Mouse (Mus musculus): Measurements from ENCODE around the gene Slc26a8. TPM values are rescaled to one million over a fixed set of nuclear protein-coding genes. Genes with fewer than 3 reads are reported as not detected.

The Slc26a8 gene
- polyA plus RNA-seq, 1 experiment from 2014 or later = 0.91 TPM

DNA sequence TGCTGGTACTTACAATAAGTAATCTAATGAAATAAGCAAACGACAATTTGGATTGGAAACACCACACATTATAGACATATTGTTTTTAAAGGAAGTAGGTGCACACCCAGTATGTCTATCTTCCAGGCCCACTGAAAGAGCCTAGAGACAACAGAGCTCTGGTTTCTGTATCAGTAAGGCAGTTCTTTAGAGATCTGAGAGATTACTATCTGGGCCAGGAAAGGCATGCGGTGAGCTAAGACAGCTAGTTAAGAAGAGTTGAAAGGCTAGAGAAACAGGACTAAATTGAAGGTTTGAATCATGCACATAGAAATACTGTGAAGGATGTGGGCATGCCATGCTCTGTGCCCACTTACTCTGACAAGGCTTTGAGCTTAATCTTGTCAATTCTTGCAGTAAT lies 77.4 kb downstream of the Slc26a8 start:
- H3K36me3 ChIP-seq = peaks cover 21% of the 10 kb centered on the region
- H3K9me3 ChIP-seq = no peaks in the 10 kb centered on the region
- no peak overlapping the region for H3K27ac ChIP-seq (replicated peaks)
- no peaks in the 10 kb centered on the region for H3K4me1 ChIP-seq
- H3K4me3 ChIP-seq = no peak overlapping the region
- no peaks in the 10 kb centered on the region for H3K27me3 ChIP-seq
- no peak overlapping the region for H3K4me2 ChIP-seq (replicated peaks)
- ATAC-seq (ENCODE audit: low FRiP score, low read depth) = no peak
- no peak overlapping the region for H3K9ac ChIP-seq (replicated peaks)
- 89% methylated on average over 2 of the region's 2 CpGs for whole genome bisulfite sequencing

GRCm38 (mm10) chr17:28609543-28609942 lies 80.5 kb downstream of the Slc26a8 start:
- H3K36me3 ChIP-seq = peaks cover 38% of the 10 kb centered on the region
- H3K9ac ChIP-seq (replicated peaks) = no peak overlapping the region

GRCm38 (mm10) chr17:28601557-28602250 lies 88.3 kb downstream of the Slc26a8 start:
- Histone ChIP-seq H3K4me2 (replicated peaks) (no peak overlapping the region), H3K9ac (replicated peaks) (no peak overlapping the region), H3K4me3 (no peak overlapping the region), H3K36me3 (peaks cover 89% of the 10 kb centered on the region), H3K9me3 (no peaks in the 10 kb centered on the region), H3K27me3 (no peaks in the 10 kb centered on the region), H3K27ac (replicated peaks) (no peak overlapping the region), H3K4me1 (no peaks in the 10 kb centered on the region)
- 88% methylated on average over 9 of the region's 9 CpGs for WGBS
- no peak for ATAC-seq (ENCODE audit: low FRiP score, low read depth)

More at GRCm38 (mm10) chr17:28609543-28609942, 80.5 kb downstream of the Slc26a8 start:
- Histone ChIP-seq H3K4me2 (replicated peaks) (no peak overlapping the region), H3K27me3 (no peaks in the 10 kb centered on the region), H3K4me3 (no peak overlapping the region), H3K27ac (replicated peaks) (no peak overlapping the region), H3K4me1 (no peaks in the 10 kb centered on the region), H3K9me3 (no peaks in the 10 kb centered on the region)
- no peak for ATAC-seq (ENCODE audit: low FRiP score, low read depth)
- WGBS = 83% methylated on average over 3 of the region's 3 CpGs

DNA sequence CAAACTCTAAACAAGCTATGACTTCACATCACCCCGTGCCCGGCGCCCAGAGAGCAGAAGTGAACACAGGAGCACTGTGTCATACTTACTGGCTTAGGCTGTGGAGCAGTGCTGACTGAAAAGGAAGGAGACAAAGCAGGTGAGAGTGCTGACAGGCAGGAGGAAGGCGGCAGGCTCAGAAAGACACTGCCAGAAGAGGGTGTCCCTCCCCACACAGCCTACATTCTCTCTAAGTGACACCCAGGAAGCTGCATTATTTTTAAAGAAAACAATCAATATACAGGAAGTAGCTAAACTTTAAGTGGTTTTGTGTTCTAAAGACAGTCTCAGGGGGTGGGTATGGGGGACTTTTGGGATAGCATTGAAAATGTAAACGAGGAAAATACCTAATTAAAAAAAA lies 89.3 kb downstream of the Slc26a8 start:
- WGBS = 93% methylated on average over 5 of the region's 5 CpGs
- peaks cover 89% of the 10 kb centered on the region for H3K36me3 ChIP-seq
- H3K4me1 ChIP-seq = no peaks in the 10 kb centered on the region
- H3K27me3 ChIP-seq = no peaks in the 10 kb centered on the region
- no peak overlapping the region for H3K27ac ChIP-seq (replicated peaks)
- no peak for ATAC-seq (ENCODE audit: low FRiP score, low read depth)
- no peak overlapping the region for H3K9ac ChIP-seq (replicated peaks)
- H3K4me3 ChIP-seq = no peak overlapping the region
- H3K4me2 ChIP-seq (replicated peaks) = no peak overlapping the region
- H3K9me3 ChIP-seq = no peaks in the 10 kb centered on the region

GRCm38 (mm10) chr17:28593965-28594364 lies 96.1 kb downstream of the Slc26a8 start:
- Histone ChIP-seq H3K27me3 (no peaks in the 10 kb centered on the region), H3K27ac (replicated peaks) (no peak overlapping the region; the same call in 1 of the 2 replicates), H3K9ac (replicated peaks) (no peak overlapping the region), H3K9me3 (no peaks in the 10 kb centered on the region), H3K4me1 (no peaks in the 10 kb centered on the region), H3K4me3 (no peak overlapping the region), H3K4me2 (replicated peaks) (no peak overlapping the region), H3K36me3 (peaks cover 92% of the 10 kb centered on the region)
- no peak for ATAC-seq (ENCODE audit: low FRiP score, low read depth)
- WGBS = 83% methylated on average over 4 of the region's 4 CpGs

GRCm38 (mm10) chr17:28592998-28593397 lies 97.0 kb downstream of the Slc26a8 start:
- Histone ChIP-seq H3K4me3 (no peak overlapping the region), H3K27ac (replicated peaks) (no peak overlapping the region), H3K9ac (replicated peaks) (no peak overlapping the region), H3K36me3 (peaks cover 94% of the 10 kb centered on the region), H3K4me2 (replicated peaks) (no peak overlapping the region), H3K27me3 (no peaks in the 10 kb centered on the region), H3K4me1 (no peaks in the 10 kb centered on the region), H3K9me3 (no peaks in the 10 kb centered on the region)
- 30% methylated on average over 4 of the region's 4 CpGs for WGBS
- no peak for ATAC-seq (ENCODE audit: low FRiP score, low read depth)

DNA sequence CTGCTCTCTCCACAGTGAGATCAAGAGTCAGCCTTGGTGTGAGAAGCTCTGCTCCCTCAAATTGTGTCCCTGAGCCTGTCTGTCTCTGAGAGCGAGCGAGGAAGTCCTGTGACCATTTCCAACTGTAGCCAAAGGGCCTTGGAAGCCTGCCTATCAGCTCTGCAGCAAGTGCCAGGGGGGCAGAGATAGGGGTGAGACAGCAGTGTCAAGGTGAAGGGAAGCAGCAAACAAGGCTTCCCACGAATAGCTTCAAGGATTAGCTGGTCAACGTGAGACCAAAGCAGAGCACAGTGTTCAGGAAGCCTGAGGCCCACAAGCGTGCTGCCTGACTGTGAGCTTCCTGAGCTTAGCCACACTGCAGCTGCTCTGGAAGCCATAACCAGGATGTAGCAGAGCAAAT lies 98.6 kb downstream of the Slc26a8 start:
- no peak overlapping the region for H3K4me2 ChIP-seq (replicated peaks)
- no peaks in the 10 kb centered on the region for H3K9me3 ChIP-seq
- H3K27ac ChIP-seq (replicated peaks) = no peak overlapping the region
- ATAC-seq (ENCODE audit: low FRiP score, low read depth) = no peak
- WGBS = 95% methylated on average over 5 of the region's 5 CpGs
- H3K4me1 ChIP-seq = no peaks in the 10 kb centered on the region
- no peak overlapping the region for H3K9ac ChIP-seq (replicated peaks)
- H3K36me3 ChIP-seq = peaks cover 91% of the 10 kb centered on the region
- H3K4me3 ChIP-seq = no peak overlapping the region
- no peaks in the 10 kb centered on the region for H3K27me3 ChIP-seq

DNA sequence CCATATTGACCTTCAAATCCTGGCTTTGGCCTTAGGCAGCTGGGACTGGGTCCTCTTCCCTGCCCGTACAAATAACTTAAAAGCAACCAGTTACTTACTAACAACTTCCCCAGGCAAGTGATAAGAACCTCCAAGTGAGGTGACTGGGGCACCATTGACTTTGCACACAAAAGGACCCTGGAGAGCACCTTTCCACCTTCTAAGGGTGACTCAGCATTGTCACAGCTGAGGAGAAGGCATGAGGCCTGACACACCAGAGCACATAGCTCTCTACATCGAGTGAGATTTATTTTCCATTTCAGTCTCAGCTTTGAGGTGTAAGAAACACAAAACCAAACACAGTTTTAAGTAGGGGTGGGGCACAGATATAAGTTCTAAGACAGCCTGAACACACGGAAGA lies 99.4 kb downstream of the Slc26a8 start:
- no peak for ATAC-seq (ENCODE audit: low FRiP score, low read depth)
- no peaks in the 10 kb centered on the region for H3K4me1 ChIP-seq
- no peak overlapping the region for H3K27ac ChIP-seq (replicated peaks)
- H3K27me3 ChIP-seq = no peaks in the 10 kb centered on the region
- WGBS = 89% methylated on average over 3 of the region's 3 CpGs
- H3K9ac ChIP-seq (replicated peaks) = no peak overlapping the region
- H3K4me3 ChIP-seq = no peak overlapping the region
- H3K36me3 ChIP-seq = peaks cover 82% of the 10 kb centered on the region
- no peaks in the 10 kb centered on the region for H3K9me3 ChIP-seq
- H3K4me2 ChIP-seq (replicated peaks) = no peak overlapping the region

DNA sequence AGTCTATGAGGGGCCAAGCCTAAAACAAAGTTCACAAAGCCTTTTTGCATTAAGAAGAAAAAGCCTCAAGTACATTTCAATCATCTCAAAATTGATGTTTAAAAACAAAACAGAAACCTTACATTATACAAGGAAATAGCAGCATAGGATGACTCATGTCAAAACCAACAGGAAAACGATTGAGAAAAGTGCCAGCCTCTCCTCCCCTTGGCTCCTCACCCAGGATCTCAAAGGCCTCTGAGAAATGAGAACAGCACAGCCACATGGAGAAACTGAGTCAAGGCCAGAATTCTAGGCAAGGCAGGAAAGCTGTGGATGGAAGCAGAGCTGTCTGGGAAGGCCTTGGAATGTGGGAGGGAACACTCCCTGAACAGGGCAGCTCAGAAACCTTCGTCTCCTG lies 101.4 kb downstream of the Slc26a8 start:
- H3K4me3 ChIP-seq = no peak overlapping the region
- ATAC-seq (ENCODE audit: low FRiP score, low read depth) = no peak
- no peak overlapping the region for H3K4me2 ChIP-seq (replicated peaks)
- peaks cover 65% of the 10 kb centered on the region for H3K36me3 ChIP-seq
- no peaks in the 10 kb centered on the region for H3K9me3 ChIP-seq
- no peaks in the 10 kb centered on the region for H3K4me1 ChIP-seq
- 91% methylated on average over 2 of the region's 2 CpGs for WGBS
- no peaks in the 10 kb centered on the region for H3K27me3 ChIP-seq
- H3K9ac ChIP-seq (replicated peaks) = no peak overlapping the region
- no peak overlapping the region for H3K27ac ChIP-seq (replicated peaks)

Other genes starting within 250 kb of the Slc26a8 start
- gene Fkbp5, start 172.7 kb downstream of the Slc26a8 start, polyA plus RNA-seq (2016; fragmentation: Nextera tagmentation; extraction: Ambion mirVana) = 32.7 and 38.2 TPM in 2 replicates
- gene Armc12, start 159.4 kb downstream of the Slc26a8 start, polyA plus RNA-seq (2016; fragmentation: Nextera tagmentation; extraction: Ambion mirVana) = not detected in 2 replicates
- not detected in 2 replicates for gene Clpsl2, start 140.8 kb downstream of the Slc26a8 start, polyA plus RNA-seq (2016; fragmentation: Nextera tagmentation; extraction: Ambion mirVana)
- not detected in 2 replicates for gene Clps, start 129.5 kb downstream of the Slc26a8 start, polyA plus RNA-seq (2016; fragmentation: Nextera tagmentation; extraction: Ambion mirVana)
- 1.7 TPM in 2 replicates for gene Lhfpl5, start 114.6 kb downstream of the Slc26a8 start, polyA plus RNA-seq (2016; fragmentation: Nextera tagmentation; extraction: Ambion mirVana)
- 117 and 126 TPM in 2 replicates for gene Srpk1, start 67.5 kb downstream of the Slc26a8 start, polyA plus RNA-seq (2016; fragmentation: Nextera tagmentation; extraction: Ambion mirVana)
- gene Mapk14, start 1.1 kb upstream of the Slc26a8 start, polyA plus RNA-seq (2016; fragmentation: Nextera tagmentation; extraction: Ambion mirVana) = 36.6 and 40.7 TPM in 2 replicates
- 3.4 and 3.5 TPM in 2 replicates for gene AC170998.1, start 35.9 kb upstream of the Slc26a8 start, polyA plus RNA-seq (2016; fragmentation: Nextera tagmentation; extraction: Ambion mirVana)
- gene Mapk13, start 79.1 kb upstream of the Slc26a8 start, polyA plus RNA-seq (2016; fragmentation: Nextera tagmentation; extraction: Ambion mirVana) = 1.2 and 1.5 TPM in 2 replicates
- 15.0 and 17.3 TPM in 2 replicates for gene Brpf3, start 110.9 kb upstream of the Slc26a8 start, polyA plus RNA-seq (2016; fragmentation: Nextera tagmentation; extraction: Ambion mirVana)
- gene Pnpla1, start 168.2 kb upstream of the Slc26a8 start, polyA plus RNA-seq (2016; fragmentation: Nextera tagmentation; extraction: Ambion mirVana) = not detected in 2 replicates
- 0.15 and 0.26 TPM in 2 replicates for gene 4930539E08Rik, start 225.1 kb upstream of the Slc26a8 start, polyA plus RNA-seq (2016; fragmentation: Nextera tagmentation; extraction: Ambion mirVana)